Mouse (Mus musculus): ENCODE results near the gene Aff3. TPM values are rescaled to one million over a fixed set of nuclear protein-coding genes. Genes with fewer than 3 reads are reported as not detected.
"Not testable (repeated sequence)": the region's sequence is repeated elsewhere in the genome, so short reads cannot be mapped to it uniquely, and the experiment has no call there.

The Aff3 gene
- polyA plus RNA-seq, 1 experiment from 2014 or later = 0.38 TPM

GRCm38 (mm10) chr1:38439751-38440470, 224.8 kb downstream of the Aff3 start:
- H3K27ac ChIP-seq (ENCODE audit: low read length) = no peak overlapping the region
- no peaks in the 10 kb centered on the region for H3K36me3 ChIP-seq (ENCODE audit: control insufficient read depth, insufficient read depth)
- no peak overlapping the region for H3K4me3 ChIP-seq (ENCODE audit: low read depth, low read length)
- no peak for ATAC-seq (ENCODE audit: low read depth)
- H3K9me3 ChIP-seq (replicated peaks; ENCODE audit: control insufficient read depth, low read length) = no peaks in the 10 kb centered on the region
- WGBS (ENCODE audit: insufficient replicate concordance) = 68% methylated on average over 4 of the region's 4 CpGs
- H3K9ac ChIP-seq (ENCODE audit: low read depth, low read length) = no peak overlapping the region
- H3K4me2 ChIP-seq (ENCODE audit: low read depth, low read length) = no peak overlapping the region
- no peaks in the 10 kb centered on the region for H3K27me3 ChIP-seq (ENCODE audit: control insufficient read depth, insufficient read depth, low read depth, low read length)
- peaks cover 13% of the 10 kb centered on the region for H3K4me1 ChIP-seq (ENCODE audit: control insufficient read depth, low read depth, low read length)

GRCm38 (mm10) chr1:38438447-38438846, 226.3 kb downstream of the Aff3 start:
- Histone ChIP-seq H3K4me1 (ENCODE audit: control insufficient read depth, low read depth, low read length) (peaks cover 13% of the 10 kb centered on the region), H3K27me3 (ENCODE audit: control insufficient read depth, insufficient read depth, low read depth, low read length) (no peaks in the 10 kb centered on the region), H3K27ac (ENCODE audit: low read length) (no peak overlapping the region), H3K9ac (ENCODE audit: low read depth, low read length) (no peak overlapping the region), H3K4me2 (ENCODE audit: low read depth, low read length) (no peak overlapping the region), H3K9me3 (replicated peaks; ENCODE audit: control insufficient read depth, low read length) (no peaks in the 10 kb centered on the region), H3K36me3 (ENCODE audit: control insufficient read depth, insufficient read depth) (no peaks in the 10 kb centered on the region), H3K4me3 (ENCODE audit: low read depth, low read length) (no peak overlapping the region)
- ATAC-seq (ENCODE audit: low read depth) = no peak
- WGBS (ENCODE audit: insufficient replicate concordance) = 56% methylated on average over 4 of the region's 4 CpGs

- WGBS (ENCODE audit: insufficient replicate concordance) = 41% methylated on average over 4 of the region's 4 CpGs
Observed at GRCm38 (mm10) chr1:38437671-38438070, 227.1 kb downstream of the Aff3 start.

DNA sequence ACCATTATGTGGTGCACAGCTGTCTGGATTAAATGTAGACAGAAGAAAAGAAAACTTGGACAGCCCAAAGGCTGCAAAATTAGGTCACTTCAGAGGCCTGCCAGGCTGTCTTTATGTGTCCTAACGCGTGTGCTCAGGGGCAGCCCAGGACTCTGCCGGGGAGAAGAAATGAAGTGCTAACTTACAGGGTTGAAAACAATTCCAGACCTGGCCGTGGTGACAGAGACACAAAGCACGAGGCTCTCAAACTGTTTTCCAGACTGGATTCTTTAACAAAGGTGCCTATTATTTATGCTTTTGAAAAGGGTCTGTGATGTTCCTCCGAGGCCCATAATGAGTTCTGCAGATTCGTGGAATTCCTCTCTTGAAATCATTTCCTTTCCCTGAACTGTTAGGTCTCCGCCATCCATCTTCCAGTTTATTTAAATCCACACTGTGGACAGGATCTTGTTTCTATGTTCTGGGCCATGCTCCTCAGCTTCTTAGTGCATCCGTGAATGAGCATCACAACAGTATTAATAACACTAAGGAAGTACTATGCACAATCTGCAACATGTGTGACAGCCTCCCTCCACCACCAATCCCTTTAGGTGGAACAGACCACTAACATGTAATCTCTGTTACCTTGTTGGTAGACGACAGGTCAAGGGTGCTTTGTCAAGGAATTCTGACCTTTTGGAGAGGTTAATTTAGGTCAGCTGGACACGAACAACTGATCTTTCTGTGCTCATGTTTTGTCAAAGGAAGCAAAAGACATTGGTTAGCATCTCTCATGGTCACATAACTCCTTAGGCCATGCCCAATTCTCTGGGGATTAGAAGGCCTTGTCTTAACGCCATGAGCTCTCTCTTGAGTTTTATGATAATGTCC, 228.0 kb downstream of the Aff3 start:
- Histone ChIP-seq H3K4me2 (ENCODE audit: low read depth, low read length) (no peak overlapping the region), H3K4me1 (ENCODE audit: control insufficient read depth, low read depth, low read length) (no peaks in the 10 kb centered on the region), H3K9me3 (replicated peaks; ENCODE audit: control insufficient read depth, low read length) (no peaks in the 10 kb centered on the region), H3K27ac (ENCODE audit: low read length) (no peak overlapping the region), H3K4me3 (ENCODE audit: low read depth, low read length) (no peak overlapping the region), H3K36me3 (ENCODE audit: control insufficient read depth, insufficient read depth) (no peaks in the 10 kb centered on the region), H3K9ac (ENCODE audit: low read depth, low read length) (no peak overlapping the region), H3K27me3 (ENCODE audit: control insufficient read depth, insufficient read depth, low read depth, low read length) (no peaks in the 10 kb centered on the region)
- no peak for ATAC-seq (ENCODE audit: low read depth)
- 60% methylated on average over 12 of the region's 12 CpGs for WGBS (ENCODE audit: insufficient replicate concordance)

More at GRCm38 (mm10) chr1:38437671-38438070, 227.1 kb downstream of the Aff3 start:
- Histone ChIP-seq H3K4me3 (ENCODE audit: low read depth, low read length) (no peak overlapping the region), H3K4me2 (ENCODE audit: low read depth, low read length) (no peak overlapping the region), H3K9ac (ENCODE audit: low read depth, low read length) (no peak overlapping the region), H3K9me3 (replicated peaks; ENCODE audit: control insufficient read depth, low read length) (no peaks in the 10 kb centered on the region), H3K36me3 (ENCODE audit: control insufficient read depth, insufficient read depth) (no peaks in the 10 kb centered on the region), H3K27me3 (ENCODE audit: control insufficient read depth, insufficient read depth, low read depth, low read length) (no peaks in the 10 kb centered on the region), H3K27ac (ENCODE audit: low read length) (no peak overlapping the region), H3K4me1 (ENCODE audit: control insufficient read depth, low read depth, low read length) (peaks cover 7% of the 10 kb centered on the region)
- ATAC-seq (ENCODE audit: low read depth) = no peak

DNA sequence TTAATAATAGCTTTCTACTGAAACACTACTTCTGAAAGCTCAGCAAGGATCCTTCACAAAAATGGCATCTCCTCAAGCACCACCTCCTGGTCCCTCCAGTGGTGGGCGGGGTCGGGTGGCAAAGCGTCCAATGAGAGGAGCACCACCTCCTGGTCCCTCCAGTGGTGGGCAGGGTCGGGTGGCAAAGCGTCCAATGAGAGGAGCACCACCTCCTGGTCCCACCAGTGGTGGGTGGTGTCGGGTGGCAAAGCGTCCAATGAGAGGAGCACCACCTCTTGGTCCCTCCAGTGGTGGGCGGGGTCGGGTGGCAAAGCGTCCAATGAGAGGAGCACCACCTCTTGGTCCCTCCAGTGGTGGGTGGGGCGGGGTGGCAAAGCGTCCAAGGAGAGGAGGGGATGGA, 234.4 kb downstream of the Aff3 start:
- not testable (repeated sequence) for H3K36me3 ChIP-seq (ENCODE audit: control insufficient read depth, insufficient read depth); H3K9ac ChIP-seq (ENCODE audit: low read depth, low read length); ATAC-seq (ENCODE audit: low read depth); H3K27ac ChIP-seq (ENCODE audit: low read length); H3K27me3 ChIP-seq (ENCODE audit: control insufficient read depth, insufficient read depth, low read depth, low read length); H3K4me3 ChIP-seq (ENCODE audit: low read depth, low read length); H3K9me3 ChIP-seq (replicated peaks; ENCODE audit: control insufficient read depth, low read length); H3K4me1 ChIP-seq (ENCODE audit: control insufficient read depth, low read depth, low read length); H3K4me2 ChIP-seq (ENCODE audit: low read depth, low read length)
- WGBS (ENCODE audit: insufficient replicate concordance) = 78% methylated on average over 12 of the region's 12 CpGs

DNA sequence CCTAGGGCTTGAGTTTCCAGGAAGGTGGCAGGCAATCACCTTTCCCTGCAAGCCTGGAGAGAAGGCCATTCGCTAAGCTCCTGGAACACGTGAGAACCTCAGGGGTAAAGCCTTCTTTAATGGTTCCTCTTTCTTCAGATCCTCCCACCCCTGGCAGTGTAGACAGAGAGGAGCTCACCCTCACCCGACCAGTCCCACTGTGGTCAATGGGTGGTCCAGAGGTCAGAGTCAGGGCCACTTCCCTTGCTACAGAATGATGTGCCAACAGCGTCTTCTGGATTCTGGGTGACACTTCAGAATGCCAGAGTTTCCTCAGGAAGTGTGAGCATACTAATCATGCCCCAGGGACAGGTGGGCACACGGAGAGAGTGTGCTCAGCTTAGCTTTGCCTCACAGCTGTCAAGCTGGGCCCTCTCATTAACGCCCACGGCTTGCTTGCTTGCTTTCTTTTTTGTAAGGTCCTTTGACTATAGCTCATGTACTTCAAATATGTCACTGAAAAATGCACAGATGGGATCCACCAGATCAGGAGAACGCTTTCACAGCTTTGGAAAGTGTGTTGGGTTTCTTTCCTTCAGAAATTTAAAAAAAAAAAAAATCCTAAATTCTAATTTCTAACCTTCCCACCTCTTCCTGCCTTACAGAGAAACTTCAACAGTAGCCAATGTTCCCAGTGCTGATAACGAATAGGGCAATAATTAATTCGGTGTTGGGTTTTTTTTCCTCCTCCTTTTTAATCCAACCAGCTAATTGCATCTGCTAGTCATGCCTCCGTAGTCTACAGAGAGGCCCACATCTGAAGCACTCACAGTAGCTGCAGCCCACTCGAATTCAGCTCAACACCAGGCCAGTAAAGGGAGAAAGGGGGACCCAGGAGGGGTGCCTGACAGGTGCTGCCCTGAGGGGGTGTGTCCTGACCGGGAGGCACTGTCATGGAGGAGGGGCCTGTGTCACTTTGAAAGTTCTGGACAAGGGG, 235.8 kb downstream of the Aff3 start:
- Histone ChIP-seq H3K9ac (ENCODE audit: low read depth, low read length) (no peak overlapping the region), H3K9me3 (replicated peaks; ENCODE audit: control insufficient read depth, low read length) (no peaks in the 10 kb centered on the region), H3K4me1 (ENCODE audit: control insufficient read depth, low read depth, low read length) (no peaks in the 10 kb centered on the region), H3K36me3 (ENCODE audit: control insufficient read depth, insufficient read depth) (no peaks in the 10 kb centered on the region), H3K4me3 (ENCODE audit: low read depth, low read length) (no peak overlapping the region), H3K27me3 (ENCODE audit: control insufficient read depth, insufficient read depth, low read depth, low read length) (no peaks in the 10 kb centered on the region), H3K4me2 (ENCODE audit: low read depth, low read length) (no peak overlapping the region), H3K27ac (ENCODE audit: low read length) (no peak overlapping the region)
- ATAC-seq (ENCODE audit: low read depth) = no peak
- WGBS (ENCODE audit: insufficient replicate concordance) = 46% methylated on average over 13 of the region's 13 CpGs

GRCm38 (mm10) chr1:38422921-38423320, 241.8 kb downstream of the Aff3 start:
- Histone ChIP-seq H3K4me1 (ENCODE audit: control insufficient read depth, low read depth, low read length) (no peaks in the 10 kb centered on the region), H3K36me3 (ENCODE audit: control insufficient read depth, insufficient read depth) (no peaks in the 10 kb centered on the region), H3K27ac (ENCODE audit: low read length) (no peak overlapping the region), H3K4me3 (ENCODE audit: low read depth, low read length) (no peak overlapping the region), H3K4me2 (ENCODE audit: low read depth, low read length) (no peak overlapping the region), H3K27me3 (ENCODE audit: control insufficient read depth, insufficient read depth, low read depth, low read length) (no peaks in the 10 kb centered on the region), H3K9me3 (replicated peaks; ENCODE audit: control insufficient read depth, low read length) (no peaks in the 10 kb centered on the region), H3K9ac (ENCODE audit: low read depth, low read length) (no peak overlapping the region)
- 87% methylated on average over 6 of the region's 6 CpGs for WGBS (ENCODE audit: insufficient replicate concordance)
- ATAC-seq (ENCODE audit: low read depth) = no peak

DNA sequence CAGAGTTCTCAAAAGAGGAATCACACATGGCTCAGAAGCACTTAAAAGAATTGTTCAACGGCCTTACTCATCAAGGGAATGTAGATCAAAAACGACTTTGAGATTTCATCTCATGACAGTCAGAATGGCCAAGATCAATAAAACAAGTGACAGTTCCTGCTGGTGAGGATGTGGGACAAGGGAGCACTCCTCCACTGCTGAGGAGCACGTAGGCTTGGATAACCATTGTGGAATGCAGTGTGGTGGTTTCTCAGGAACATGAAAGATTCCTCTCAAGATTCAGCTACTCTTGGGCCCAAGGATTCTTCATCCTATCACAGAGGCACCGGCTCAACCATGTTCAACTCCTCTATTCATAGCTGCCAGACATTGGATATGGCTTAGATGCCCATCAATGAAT, 245.4 kb downstream of the Aff3 start:
- Histone ChIP-seq H3K27ac (ENCODE audit: low read length) (no peak overlapping the region), H3K27me3 (ENCODE audit: control insufficient read depth, insufficient read depth, low read depth, low read length) (no peaks in the 10 kb centered on the region), H3K4me2 (ENCODE audit: low read depth, low read length) (no peak overlapping the region), H3K36me3 (ENCODE audit: control insufficient read depth, insufficient read depth) (no peaks in the 10 kb centered on the region), H3K9ac (ENCODE audit: low read depth, low read length) (no peak overlapping the region), H3K4me3 (ENCODE audit: low read depth, low read length) (no peak overlapping the region), H3K9me3 (replicated peaks; ENCODE audit: control insufficient read depth, low read length) (no peaks in the 10 kb centered on the region), H3K4me1 (ENCODE audit: control insufficient read depth, low read depth, low read length) (no peaks in the 10 kb centered on the region)
- WGBS (ENCODE audit: insufficient replicate concordance) = 66% methylated on average over 4 of the region's 4 CpGs
- no peak for ATAC-seq (ENCODE audit: low read depth)
